Mouse (Mus musculus) cerebellum, adult 11 months (tissue): ENCODE results near the gene Olfr1297.

Experiments
- DNase-seq: peaks from one replicate; pipeline ENCODE4 v3.0.0; 2022

Gene Olfr1297

GRCm38 (mm10) chr2:111626397-111626796 is at the start of gene Olfr1297:
Gene Olfr1297, minus strand, starts transcription at chr2:111626497.
- DNase-seq = no peak

GRCm38 (mm10) chr2:111661119-111661518 is 34.8 kb upstream of the Olfr1297 start, which contains the start of gene Olfr1299:
Gene Olfr1299, plus strand, starts transcription at chr2:111661419.
- DNase-seq = no peak

GRCm38 (mm10) chr2:111649101-111649500 is 22.8 kb upstream of the Olfr1297 start, which contains the start of gene Olfr1298:
Gene Olfr1298, minus strand, starts transcription at chr2:111649201.
- no peak for DNase-seq

- no peak for DNase-seq
Measured at GRCm38 (mm10) chr2:111569581-111569980, 56.7 kb downstream of the Olfr1297 start, which contains the start of gene Olfr1295. Gene Olfr1295, minus strand, starts transcription at chr2:111569681.
